Comparison of ENCODE assay signal across 20 mouse cellular contexts in genomic region chr12:71752741-71753260, GRCm38 (mm10).
DNase-seq lines count a peak whose midpoint lies in the region; ATAC-seq and TF ChIP-seq lines count a peak whose summit lies in the region.
"Had no signal": no experiment of that assay in that cellular context is flagged by ENCODE, and none has a peak within 500 bp of the region (broad histone marks: within the 10 kb centered on the region; RNA-seq: fewer than 3 reads in every experiment).

No protein-coding gene starts in this region.

- H3K27ac ChIP-seq in forebrain, embryonic 14.5 days (ENCODE audit: low read depth, low read length): no peak overlapping the region
- H3K27ac ChIP-seq in forebrain, embryonic 10.5 days: no peak overlapping the region
- no peak overlapping the region for H3K27ac ChIP-seq in liver, adult 2 months (replicated peaks; ENCODE audit: insufficient read depth, low read depth, low read length)
- no peak overlapping the region for H3K27ac ChIP-seq in cerebellum, adult 2 months (ENCODE audit: insufficient read depth, low read length)
- H3K27ac ChIP-seq: embryonic facial prominence, embryonic 13.5 days; hindbrain, embryonic 10.5 days; layer of hippocampus, adult 2 months; liver, embryonic 13.5 days; lung, embryonic 15.5 days; midbrain, embryonic 10.5 days had no signal

- no peak for ATAC-seq in forebrain, embryonic 14.5 days

- TF ChIP-seq POLR2A in liver, adult 2 months (IDR thresholded peaks at IDR 0.05; ENCODE audit: extremely low read depth, insufficient read depth, low read length): no peak
- no peak for TF ChIP-seq POLR2A in cerebellum, adult 2 months (IDR thresholded peaks at IDR 0.05; ENCODE audit: borderline replicate concordance, insufficient read depth, low read length)

- no peaks in the 10 kb centered on the region for H3K27me3 ChIP-seq in forebrain, embryonic 14.5 days (replicated peaks; ENCODE audit: control insufficient read depth, insufficient read depth, low read length)
- H3K27me3 ChIP-seq in forebrain, embryonic 10.5 days (ENCODE audit: poor library complexity, severe bottlenecking): no peaks in the 10 kb centered on the region
- no peaks in the 10 kb centered on the region for H3K27me3 ChIP-seq in liver, adult 2 months (ENCODE audit: control insufficient read depth, insufficient read depth, low read length)
- H3K27me3 ChIP-seq in cerebellum, adult 2 months (ENCODE audit: control insufficient read depth, insufficient read depth, low read length): no peaks in the 10 kb centered on the region
- H3K27me3 ChIP-seq: CH12.LX; embryonic facial prominence, embryonic 13.5 days; liver, embryonic 13.5 days; lung, embryonic 15.5 days had no signal

- H3K9me3 ChIP-seq in forebrain, embryonic 14.5 days (replicated peaks; ENCODE audit: control insufficient read depth, low read length): no peaks in the 10 kb centered on the region
- no peaks in the 10 kb centered on the region for H3K9me3 ChIP-seq in forebrain, embryonic 10.5 days
- H3K9me3 ChIP-seq: embryonic facial prominence, embryonic 13.5 days; hindbrain, embryonic 10.5 days; liver, embryonic 13.5 days; lung, embryonic 15.5 days; midbrain, embryonic 10.5 days had no signal

- H3K79me2 ChIP-seq in liver, adult 2 months (ENCODE audit: control insufficient read depth, insufficient read depth, low read length): no peaks in the 10 kb centered on the region

- peak; percentile 58 for DNase-seq in forebrain, embryonic 14.5 days (ENCODE audit: low spot score)
- no peak for DNase-seq in forebrain, embryonic 10.5 days (ENCODE audit: extremely low spot score, low spot score)
- DNase-seq in liver, adult 2 months (ENCODE audit: extremely low read depth, low read depth, low spot score): peak; percentile 91
- DNase-seq in liver: no peak
- peak; percentile 45 to 64 for DNase-seq in cerebellum, adult 2 months
- peak; percentile 26 to 32 for DNase-seq in cerebellum, postnatal 36 days
- no peak for DNase-seq in layer of hippocampus, adult 8-10 months (ENCODE audit: low spot score in 2 of 2)
- DNase-seq: gastrocnemius, postnatal 25 days; kidney, adult 18-20 months; kidney, postnatal 10 days; liver, embryonic 13.5 days; lung, postnatal 4 days; right cerebral cortex, postnatal 4 days; thymus, postnatal 36 days had no signal

- H3K4me3 ChIP-seq in forebrain, embryonic 14.5 days (ENCODE audit: low read depth, low read length): no peak overlapping the region
- H3K4me3 ChIP-seq in forebrain, embryonic 10.5 days: no peak overlapping the region
- H3K4me3 ChIP-seq in liver, adult 2 months (ENCODE audit: insufficient read depth, low read depth, low read length): no peak overlapping the region
- no peak overlapping the region for H3K4me3 ChIP-seq in cerebellum, adult 2 months (replicated peaks; ENCODE audit: insufficient read depth, low read depth, low read length)
- H3K4me3 ChIP-seq: embryonic facial prominence, embryonic 13.5 days; hindbrain, embryonic 10.5 days; layer of hippocampus, adult 2 months; liver, embryonic 13.5 days; lung, embryonic 15.5 days; midbrain, embryonic 10.5 days had no signal

- no peak overlapping the region for H3K4me2 ChIP-seq in forebrain, embryonic 14.5 days (ENCODE audit: low read length)
- H3K4me2 ChIP-seq: embryonic facial prominence, embryonic 13.5 days; liver, embryonic 13.5 days; lung, embryonic 15.5 days had no signal

- H3K4me1 ChIP-seq in forebrain, embryonic 14.5 days (ENCODE audit: control insufficient read depth, insufficient read depth, low read length): peaks cover 12% of the 10 kb centered on the region; the same call in 1 of the 2 replicates
- 0 out of 2 replicates have a peak, but pooled peaks cover 3% of the 10 kb centered on the region for H3K4me1 ChIP-seq in forebrain, embryonic 10.5 days
- H3K4me1 ChIP-seq in liver, adult 2 months (ENCODE audit: control insufficient read depth, insufficient read depth, low read length): peaks cover 5% of the 10 kb centered on the region
- peaks cover 9% of the 10 kb centered on the region; the same call in 1 of the 2 replicates for H3K4me1 ChIP-seq in cerebellum, adult 2 months (ENCODE audit: control insufficient read depth, insufficient read depth, low read length)
- H3K4me1 ChIP-seq: hindbrain, embryonic 10.5 days; liver, embryonic 13.5 days had no signal

- WGBS in forebrain, embryonic 14.5 days: 61% methylated on average over 7 of the region's 7 CpGs
- WGBS in forebrain, embryonic 10.5 days: 80% methylated on average over 7 of the region's 7 CpGs
- WGBS in liver, adult 2 months: 22% methylated on average over 7 of the region's 7 CpGs
- WGBS in cerebellum, adult 2 months: 27% methylated on average over 7 of the region's 7 CpGs

- H3K36me3 ChIP-seq in forebrain, embryonic 14.5 days (ENCODE audit: control insufficient read depth, insufficient read depth, low read length): no peaks in the 10 kb centered on the region
- H3K36me3 ChIP-seq in forebrain, embryonic 10.5 days (replicated peaks): no peaks in the 10 kb centered on the region
- no peaks in the 10 kb centered on the region for H3K36me3 ChIP-seq in liver, adult 2 months (ENCODE audit: control insufficient read depth, insufficient read depth, low read length)
- H3K36me3 ChIP-seq: embryonic facial prominence, embryonic 13.5 days; hindbrain, embryonic 10.5 days; liver, embryonic 13.5 days; lung, embryonic 15.5 days; midbrain, embryonic 10.5 days had no signal

- no peak overlapping the region for H3K9ac ChIP-seq in forebrain, embryonic 14.5 days (ENCODE audit: low read length)
- H3K9ac ChIP-seq in liver, adult 2 months (ENCODE audit: low read depth, low read length): no peak overlapping the region
- H3K9ac ChIP-seq: embryonic facial prominence, embryonic 13.5 days; liver, embryonic 13.5 days; lung, embryonic 15.5 days had no signal

- no peak for TF ChIP-seq CTCF in liver, adult 2 months (IDR thresholded peaks at IDR 0.05; ENCODE audit: low read depth, low read length)
- no peak for TF ChIP-seq CTCF in cerebellum, adult 2 months (IDR thresholded peaks at IDR 0.05; ENCODE audit: borderline replicate concordance, insufficient read depth, low read depth, low read length)

Comparison
In these comparisons a context has a peak if more than half of its experiments do, and no peak if none do; other contexts are left out.
1. DNase-seq: peak in forebrain, embryonic 14.5 days (single experiment), liver, adult 2 months (single experiment), cerebellum, adult 2 months (2 of 2) and cerebellum, postnatal 36 days (2 of 2); none in forebrain, embryonic 10.5 days (single experiment), liver (single experiment) and layer of hippocampus, adult 8-10 months (0 of 2).